Mouse (Mus musculus) forebrain, embryonic 16.5 days (tissue): Measurements from ENCODE around the gene Btbd9. TPM values are rescaled to one million over a fixed set of nuclear protein-coding genes. Genes with fewer than 3 reads are reported as not detected.

ENCODE experiments used
- ATAC-seq: fragments of 200-750 bp; cut with Nextera tagmentation; 2 replicates; pipeline ENCODE4 v1.8.0; 2017; ENCODE audit warnings: mild to moderate bottlenecking, moderate library complexity
- H3K27ac ChIP-seq: fragments of 300-500 bp; sonication (generic); 2 replicates; pipeline ENCODE4 v1.5.1; 2014; ENCODE audit warnings: low read length, control low read depth
- H3K27me3 ChIP-seq: fragments of 300-500 bp; sonication (generic); replicated peaks from 2 replicates; pipeline ENCODE4 v1.6.1; 2014; ENCODE audit warnings: low read length; ENCODE audit not compliant: control insufficient read depth, insufficient read depth
- H3K36me3 ChIP-seq: fragments of 300-500 bp; sonication (generic); 2 replicates; pipeline ENCODE4 v1.6.1; 2014; ENCODE audit not compliant: control insufficient read depth, insufficient read depth
- H3K4me1 ChIP-seq: fragments of 300-500 bp; sonication (generic); replicated peaks from 2 replicates; pipeline ENCODE4 v1.6.1; 2014; ENCODE audit warnings: low read length; ENCODE audit not compliant: control insufficient read depth, insufficient read depth
- H3K4me2 ChIP-seq: fragments of 300-500 bp; sonication (generic); 2 replicates; pipeline ENCODE4 v1.6.1; 2014; ENCODE audit warnings: mild to moderate bottlenecking, low read length, control low read depth
- H3K4me3 ChIP-seq: fragments of 300-500 bp; sonication (generic); replicated peaks from 2 replicates; pipeline ENCODE4 v1.5.1; 2014; ENCODE audit warnings: mild to moderate bottlenecking, low read length, control low read depth
- H3K9ac ChIP-seq: fragments of 300-500 bp; sonication (generic); replicated peaks from 2 replicates; pipeline ENCODE4 v1.6.1; 2014; ENCODE audit warnings: low read depth, low read length, control low read depth
- H3K9me3 ChIP-seq: fragments of 300-500 bp; sonication (generic); 2 replicates; pipeline ENCODE4 v1.6.1; 2016; ENCODE audit warnings: low read length; ENCODE audit not compliant: control insufficient read depth
- WGBS: fragments of 180-500 bp; shearing (Covaris S2); extraction: QIAGEN DNeasy Blood & Tissue Kit; methylation state at CpG from one replicate; pipeline ENCODE4 v1.1.7; 2014; 5-methylcytosine and 5-hydroxymethylcytosine counted together
- polyA plus RNA-seq: library from polyadenylated mRNA; unstranded; fragments of >200 nt; fragmentation: Nextera tagmentation; extraction: Ambion mirVana; gene quantifications from 2 replicates; pipeline ENCODE4 v1.2.1, GENCODE M21; 2015

Btbd9 gene
- polyA plus RNA-seq, 1 experiment from 2014 or later, result 141 TPM

DNA sequence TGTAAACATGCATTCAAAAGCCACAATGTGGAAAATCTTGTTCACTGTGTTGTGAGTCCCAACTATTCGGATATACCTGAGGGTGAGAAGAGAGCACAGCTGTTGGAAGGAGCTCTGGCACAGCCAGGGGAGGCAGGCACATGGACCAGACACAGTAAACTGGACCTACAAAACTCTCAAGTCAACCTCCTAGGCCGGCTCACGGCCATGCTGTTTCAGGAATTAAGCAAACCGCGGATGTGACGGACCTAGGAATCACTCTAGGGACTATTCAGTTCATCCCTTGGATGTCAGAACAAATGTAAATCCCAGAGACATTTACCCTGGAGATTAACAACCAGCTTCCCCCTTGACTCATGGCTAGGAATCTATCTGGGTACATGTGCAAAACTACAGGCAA is 242.0 kb downstream of the Btbd9 start:
- Histone ChIP-seq H3K9me3 (no peaks in the 10 kb centered on the region), H3K27ac (no peak overlapping the region), H3K4me1 (no peaks in the 10 kb centered on the region), H3K9ac (no peak overlapping the region), H3K4me3 (no peak overlapping the region), H3K27me3 (no peaks in the 10 kb centered on the region), H3K36me3 (no peaks in the 10 kb centered on the region), H3K4me2 (no peak overlapping the region)
- ATAC-seq, result no peak
- 83% methylated on average over 6 of the region's 6 CpGs for WGBS

DNA sequence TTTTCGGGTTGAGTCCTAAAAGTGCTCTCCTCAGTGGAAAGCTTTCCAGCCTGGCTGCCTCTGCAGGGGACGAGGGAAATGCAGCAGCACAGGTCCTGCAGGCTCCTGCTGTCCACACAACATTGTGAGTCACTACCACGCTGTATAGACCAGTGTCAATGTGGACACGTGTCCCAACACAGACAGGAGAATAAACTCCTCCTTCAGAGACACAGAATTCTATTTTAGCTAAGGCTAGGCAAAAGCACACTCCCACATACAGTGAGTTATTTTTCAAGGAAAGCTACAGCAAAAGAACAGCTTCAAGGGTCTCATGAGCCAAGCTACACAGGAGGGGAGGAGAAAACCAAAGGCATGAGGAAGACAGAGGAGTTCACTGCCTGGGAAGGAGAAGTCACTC is 243.2 kb downstream of the Btbd9 start:
- no peak overlapping the region for H3K27ac ChIP-seq
- H3K27me3 ChIP-seq, result no peaks in the 10 kb centered on the region
- H3K4me1 ChIP-seq, result no peaks in the 10 kb centered on the region
- H3K4me2 ChIP-seq, result no peak overlapping the region
- 78% methylated on average over 4 of the region's 4 CpGs for WGBS
- no peaks in the 10 kb centered on the region for H3K9me3 ChIP-seq
- no peak overlapping the region for H3K4me3 ChIP-seq
- H3K9ac ChIP-seq, result no peak overlapping the region
- no peaks in the 10 kb centered on the region for H3K36me3 ChIP-seq
- ATAC-seq, result no peak

DNA sequence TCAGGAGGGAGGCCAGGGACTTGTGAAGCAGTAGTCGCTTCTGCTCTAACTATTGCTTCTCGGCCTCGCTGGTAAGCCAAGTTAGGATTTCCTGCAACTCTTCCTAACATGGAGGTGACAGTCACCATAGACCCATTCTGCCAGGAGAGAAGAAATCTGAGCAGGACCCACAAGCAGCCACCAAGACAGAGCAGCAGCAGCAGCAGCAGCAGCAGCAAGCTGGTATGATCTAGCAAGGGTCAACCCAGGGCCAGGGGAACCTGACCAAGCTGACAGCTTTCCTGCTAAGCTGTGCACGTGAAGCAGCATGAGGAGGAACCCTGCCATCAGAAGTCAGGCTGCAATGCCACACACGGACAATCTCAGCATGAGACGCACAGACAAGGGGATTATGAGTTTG is 244.9 kb downstream of the Btbd9 start:
- Histone ChIP-seq H3K4me2 (no peak overlapping the region), H3K27ac (no peak overlapping the region), H3K4me3 (no peak overlapping the region), H3K27me3 (no peaks in the 10 kb centered on the region), H3K9ac (no peak overlapping the region), H3K36me3 (no peaks in the 10 kb centered on the region), H3K4me1 (no peaks in the 10 kb centered on the region), H3K9me3 (no peaks in the 10 kb centered on the region)
- no peak for ATAC-seq
- WGBS, result 70% methylated on average over 6 of the region's 6 CpGs

DNA sequence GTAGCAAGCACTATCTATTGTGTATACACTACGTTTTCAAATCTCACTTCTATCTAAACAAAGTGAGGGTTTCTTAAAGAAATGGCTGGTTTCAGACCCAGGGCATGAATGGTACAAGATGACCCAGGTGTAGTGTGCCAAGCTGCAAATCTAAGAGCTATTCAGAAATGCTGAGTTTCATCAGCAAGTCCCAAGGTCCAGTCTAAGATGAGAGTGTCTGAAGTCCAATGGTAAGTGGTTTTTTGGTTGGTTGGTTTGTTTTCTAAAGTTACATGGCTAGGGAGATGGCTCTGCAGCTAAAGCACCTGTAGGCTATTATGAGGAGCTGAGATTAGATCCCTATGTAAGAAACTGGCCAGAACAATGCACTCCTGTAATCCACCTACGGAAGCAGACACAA is 246.8 kb downstream of the Btbd9 start:
- no peak for ATAC-seq
- H3K4me3 ChIP-seq, result no peak overlapping the region
- no peaks in the 10 kb centered on the region for H3K4me1 ChIP-seq
- no peak overlapping the region for H3K4me2 ChIP-seq
- no peaks in the 10 kb centered on the region for H3K27me3 ChIP-seq
- no peak overlapping the region for H3K9ac ChIP-seq
- no peaks in the 10 kb centered on the region for H3K9me3 ChIP-seq
- no peaks in the 10 kb centered on the region for H3K36me3 ChIP-seq
- 75% methylated on average over 2 of the region's 2 CpGs for WGBS
- H3K27ac ChIP-seq, result no peak overlapping the region

GRCm38 (mm10) chr17:30328924-30329323 is 247.4 kb downstream of the Btbd9 start:
- 50% methylated on average over 5 of the region's 5 CpGs for WGBS
- Histone ChIP-seq H3K4me1 (no peaks in the 10 kb centered on the region), H3K9me3 (no peaks in the 10 kb centered on the region), H3K4me2 (no peak overlapping the region), H3K27ac (no peak overlapping the region), H3K9ac (no peak overlapping the region), H3K27me3 (no peaks in the 10 kb centered on the region), H3K36me3 (no peaks in the 10 kb centered on the region), H3K4me3 (no peak overlapping the region)
- no peak for ATAC-seq

- H3K27ac ChIP-seq, result no peak overlapping the region
- no peaks in the 10 kb centered on the region for H3K9me3 ChIP-seq
- H3K27me3 ChIP-seq, result no peaks in the 10 kb centered on the region
- H3K36me3 ChIP-seq, result no peaks in the 10 kb centered on the region
- ATAC-seq, result no peak
- H3K4me3 ChIP-seq, result no peak overlapping the region
- no peak overlapping the region for H3K4me2 ChIP-seq
- H3K9ac ChIP-seq, result no peak overlapping the region
- no peaks in the 10 kb centered on the region for H3K4me1 ChIP-seq
- 81% methylated on average over 1 of the region's 1 CpGs for WGBS
Observed at GRCm38 (mm10) chr17:30326906-30327305, 249.4 kb downstream of the Btbd9 start.

- Histone ChIP-seq H3K9me3 (no peaks in the 10 kb centered on the region), H3K4me1 (no peaks in the 10 kb centered on the region), H3K4me3 (no peak overlapping the region), H3K27ac (no peak overlapping the region), H3K9ac (no peak overlapping the region), H3K27me3 (no peaks in the 10 kb centered on the region), H3K36me3 (no peaks in the 10 kb centered on the region), H3K4me2 (no peak overlapping the region)
- ATAC-seq, result no peak
- WGBS, result 61% methylated on average over 1 of the region's 1 CpGs
Observed at GRCm38 (mm10) chr17:30320301-30320700, 256.0 kb downstream of the Btbd9 start.

GRCm38 (mm10) chr17:30312688-30313087 is 263.6 kb downstream of the Btbd9 start:
- H3K27me3 ChIP-seq, result no peaks in the 10 kb centered on the region

GRCm38 (mm10) chr17:30309627-30310026 is 266.7 kb downstream of the Btbd9 start:
- H3K4me1 ChIP-seq, result peaks cover 3% of the 10 kb centered on the region
- H3K36me3 ChIP-seq, result no peaks in the 10 kb centered on the region
- H3K4me2 ChIP-seq, result no peak overlapping the region
- H3K27me3 ChIP-seq, result no peaks in the 10 kb centered on the region
- WGBS, result 79% methylated on average over 4 of the region's 4 CpGs
- no peaks in the 10 kb centered on the region for H3K9me3 ChIP-seq
- no peak overlapping the region for H3K4me3 ChIP-seq
- ATAC-seq, result no peak
- H3K9ac ChIP-seq, result no peak overlapping the region
- no peak overlapping the region for H3K27ac ChIP-seq

More at GRCm38 (mm10) chr17:30312688-30313087, 263.6 kb downstream of the Btbd9 start:
- no peaks in the 10 kb centered on the region for H3K9me3 ChIP-seq
- no peaks in the 10 kb centered on the region for H3K36me3 ChIP-seq
- ATAC-seq, result no peak
- no peak overlapping the region for H3K4me3 ChIP-seq
- H3K27ac ChIP-seq, result no peak overlapping the region
- H3K4me1 ChIP-seq, result peaks cover 3% of the 10 kb centered on the region
- WGBS, result 67% methylated on average over 4 of the region's 4 CpGs
- no peak overlapping the region for H3K4me2 ChIP-seq
- no peak overlapping the region for H3K9ac ChIP-seq

GRCm38 (mm10) chr17:30308889-30309288 is 267.4 kb downstream of the Btbd9 start:
- no peak overlapping the region for H3K27ac ChIP-seq
- 68% methylated on average over 4 of the region's 4 CpGs for WGBS

More at GRCm38 (mm10) chr17:30308889-30309288, 267.4 kb downstream of the Btbd9 start:
- H3K4me1 ChIP-seq, result peaks cover 3% of the 10 kb centered on the region
- H3K9me3 ChIP-seq, result no peaks in the 10 kb centered on the region
- no peak overlapping the region for H3K4me3 ChIP-seq
- no peaks in the 10 kb centered on the region for H3K27me3 ChIP-seq
- no peak overlapping the region for H3K9ac ChIP-seq
- no peak overlapping the region for H3K4me2 ChIP-seq
- no peaks in the 10 kb centered on the region for H3K36me3 ChIP-seq
- ATAC-seq, result peak; percentile 40; the same call in 1 of the 2 replicates
